Mouse (Mus musculus) thymus, postnatal 14 days (tissue): ENCODE results near the gene Rab3a.

Experiments
- DNase-seq: peaks from one replicate; pipeline ENCODE4 v3.0.0; 2021

The Rab3a gene

GRCm38 (mm10) chr8:70760350-70760749 is 5.9 kb downstream of the Rab3a start:
- DNase-seq, result peak; percentile 54

DNA sequence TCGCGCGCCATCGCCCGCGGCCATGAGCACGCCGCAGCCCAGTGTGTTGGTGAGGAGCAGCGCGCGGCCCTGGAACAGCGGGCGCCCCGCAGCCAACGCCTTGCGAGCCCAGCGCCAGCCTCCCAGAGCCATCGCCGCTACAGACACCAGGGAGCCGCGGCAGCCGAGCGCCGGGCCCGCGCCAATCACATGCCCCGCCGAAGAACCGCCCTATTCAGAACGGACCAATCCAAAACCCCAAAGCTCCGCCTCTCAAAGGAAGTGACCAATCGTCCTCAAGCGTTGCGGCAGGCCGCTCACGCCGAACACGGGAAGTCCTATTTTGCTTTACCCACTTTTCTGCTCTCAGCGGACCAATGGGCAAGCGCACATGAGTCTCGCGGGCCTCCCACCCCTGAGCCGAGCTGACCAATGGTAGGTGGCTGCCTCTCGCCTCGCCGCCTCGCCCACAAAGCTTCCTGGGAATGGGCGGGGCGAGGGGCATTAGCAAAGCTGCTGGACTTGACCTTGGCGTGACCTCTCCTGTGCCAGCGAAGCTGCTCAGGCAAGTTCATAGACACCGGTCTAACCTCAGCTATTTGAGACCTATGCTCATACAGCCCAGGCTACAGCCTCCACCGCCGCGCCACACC is 6.4 kb downstream of the Rab3a start, which contains the start of gene Mpv17l2:
Gene Mpv17l2, minus strand, starts transcription at position 172 of the 632 bp plus-strand sequence.
- peak; percentile 95 for DNase-seq

DNA sequence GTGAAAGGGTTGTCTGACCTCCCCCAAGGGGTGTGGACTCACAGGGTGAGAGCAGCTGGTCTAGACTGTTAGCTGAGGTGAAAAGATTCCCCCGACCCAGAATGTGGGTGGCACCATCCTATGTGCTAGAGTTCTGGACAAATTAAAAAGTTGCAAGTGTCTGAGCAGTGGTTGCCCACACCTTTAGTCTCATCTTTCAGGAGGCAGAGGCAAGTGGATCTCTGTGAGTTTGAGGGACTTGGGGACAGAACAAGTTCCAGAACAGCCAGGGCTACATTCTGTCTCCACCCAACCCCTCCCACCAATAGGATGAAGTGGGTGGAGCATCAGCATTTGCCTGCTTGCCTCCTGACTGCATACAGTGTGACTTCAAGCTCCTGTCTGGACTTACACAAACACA is 7.6 kb downstream of the Rab3a start:
- no peak for DNase-seq

- DNase-seq, result peak; percentile 84
Measured at GRCm38 (mm10) chr8:70763354-70763753, 8.9 kb downstream of the Rab3a start.

- DNase-seq, result no peak
Measured at GRCm38 (mm10) chr8:70764026-70764425, 9.5 kb downstream of the Rab3a start.

DNA sequence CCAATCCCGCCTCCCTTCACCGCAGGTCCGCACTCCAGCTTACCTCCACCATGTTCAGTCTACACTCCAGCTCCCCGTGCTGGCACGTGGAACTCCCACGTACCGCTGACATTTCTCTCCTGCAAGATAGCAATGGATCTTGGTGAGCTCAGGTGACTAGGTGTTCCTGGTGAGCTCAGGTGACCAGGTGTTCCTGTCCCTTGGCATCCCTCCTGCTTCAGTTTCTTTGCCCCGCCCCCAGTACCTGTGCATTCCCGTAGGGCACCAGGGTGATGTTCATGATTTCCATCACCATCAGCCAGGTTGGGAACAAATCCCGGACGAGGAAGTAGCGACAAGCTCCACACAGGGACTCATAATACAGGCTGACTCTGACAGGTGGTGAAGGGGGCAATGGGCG is 10.2 kb downstream of the Rab3a start:
- DNase-seq, result no peak

DNA sequence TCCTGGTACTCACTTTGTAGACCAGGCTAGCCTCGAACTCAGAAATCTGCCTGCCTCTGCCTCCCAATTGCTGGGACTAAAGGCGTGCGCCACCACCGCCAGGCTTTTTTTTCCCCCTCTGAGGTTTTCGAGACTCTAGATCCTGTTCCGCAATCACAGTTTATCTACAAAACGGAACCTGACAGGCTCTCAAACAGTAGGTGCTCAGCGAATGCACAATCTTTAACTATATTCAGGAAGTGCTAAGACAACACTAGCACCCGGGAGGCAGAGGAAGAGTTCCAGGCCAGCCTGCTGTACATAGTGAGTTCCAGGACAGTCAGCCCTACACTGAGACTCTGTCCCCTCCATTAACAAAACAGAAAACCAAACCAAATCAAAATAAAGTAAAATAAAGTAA is 10.8 kb downstream of the Rab3a start:
- DNase-seq, result no peak

DNA sequence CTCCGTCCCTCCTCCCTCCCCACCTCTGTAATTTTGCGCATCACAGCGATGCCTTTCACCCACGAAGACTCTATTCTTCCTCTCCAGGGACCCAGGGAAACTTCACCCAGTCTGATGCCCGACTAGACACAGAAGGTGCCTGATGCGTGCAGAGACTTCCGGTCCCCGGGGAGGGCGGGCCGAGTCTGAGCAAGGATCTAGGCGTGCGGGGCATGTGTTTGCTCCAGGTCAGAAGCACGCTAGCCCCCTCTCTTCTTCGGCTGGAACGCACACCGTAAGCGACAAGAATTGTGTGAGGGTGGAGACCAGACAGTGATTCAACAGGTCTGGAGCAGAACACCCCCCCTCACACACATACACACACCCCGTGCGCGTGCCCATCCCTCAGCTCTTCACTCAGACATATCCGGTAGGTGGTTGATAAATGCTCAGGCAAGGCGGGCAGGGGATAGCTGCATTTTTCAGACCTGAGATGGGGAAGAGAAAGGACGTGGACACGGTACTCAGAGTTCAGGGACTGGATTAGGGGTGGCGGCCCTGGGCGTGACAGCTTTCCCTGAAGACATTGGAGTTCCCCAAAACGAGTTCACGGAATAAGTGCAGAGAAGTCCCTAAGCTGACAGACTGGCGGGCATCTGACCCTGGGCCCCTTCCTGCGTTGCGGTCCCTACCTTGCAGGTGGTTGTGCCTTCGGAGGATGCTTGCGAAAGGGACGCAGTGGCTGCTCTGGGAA is 11.5 kb downstream of the Rab3a start:
- peak; percentile 80 for DNase-seq

DNA sequence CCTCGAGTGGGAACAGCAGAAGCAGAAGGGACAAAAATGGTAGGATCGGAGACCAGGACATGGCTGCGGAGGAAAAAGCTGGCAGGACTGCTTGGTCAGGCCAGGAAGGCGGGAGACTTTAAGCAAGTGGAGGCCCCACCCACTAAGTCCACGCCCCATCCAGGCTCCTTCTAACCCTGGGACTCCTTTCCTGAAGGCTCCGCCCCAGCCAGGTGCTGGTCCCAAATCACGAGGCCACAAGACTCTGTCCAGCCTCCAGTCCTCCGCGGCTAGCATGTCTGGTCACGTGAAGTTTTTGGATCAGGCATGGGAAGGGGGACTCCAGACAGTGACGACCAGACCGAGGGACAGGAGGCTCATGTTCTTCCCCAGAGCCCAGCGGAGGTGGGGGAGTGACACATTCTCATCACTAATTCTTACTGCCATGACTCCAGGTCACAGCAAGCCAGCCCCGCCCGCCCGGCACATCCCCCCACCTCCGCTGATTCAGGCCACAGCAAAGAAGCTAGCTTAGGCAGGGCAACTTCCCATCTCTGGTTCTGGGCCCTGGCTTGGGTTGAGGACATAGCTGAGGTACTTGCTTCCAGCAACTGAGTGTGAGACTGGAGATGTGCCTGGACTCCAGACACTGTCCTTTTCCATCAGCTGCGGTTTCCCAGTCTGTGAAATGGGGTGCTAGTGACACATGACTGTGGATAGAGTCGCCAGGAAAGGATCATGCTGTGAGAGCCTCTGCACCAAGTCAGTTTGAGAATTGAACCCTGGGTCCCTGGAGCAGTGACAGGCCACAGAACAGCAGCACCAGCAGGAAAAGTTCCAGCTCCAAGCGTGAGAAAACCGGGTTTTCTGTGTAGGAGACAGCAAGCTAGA is 12.3 kb downstream of the Rab3a start:
- no peak for DNase-seq

DNA sequence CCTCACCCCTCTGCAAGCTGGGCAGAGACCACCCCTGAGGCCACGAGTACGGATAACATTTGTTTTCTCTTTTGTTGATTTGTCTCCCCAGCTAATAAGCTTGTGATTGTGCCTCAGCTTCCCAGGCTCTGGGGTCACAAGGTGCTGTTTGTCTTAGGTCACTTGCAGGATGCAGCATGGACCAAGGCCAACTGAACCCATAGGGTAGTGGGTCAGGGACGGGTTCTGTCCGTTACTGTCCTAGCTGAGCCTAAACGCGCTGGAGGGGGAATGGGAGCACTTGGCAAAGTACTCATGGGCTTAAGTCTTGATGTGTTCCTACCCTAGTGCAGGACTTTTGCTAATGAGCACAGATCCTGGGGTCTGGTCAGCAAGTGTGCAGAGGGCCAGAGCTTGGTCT is 13.0 kb downstream of the Rab3a start:
- no peak for DNase-seq

GRCm38 (mm10) chr8:70768231-70768776 is 13.8 kb downstream of the Rab3a start:
- DNase-seq, result no peak

DNA sequence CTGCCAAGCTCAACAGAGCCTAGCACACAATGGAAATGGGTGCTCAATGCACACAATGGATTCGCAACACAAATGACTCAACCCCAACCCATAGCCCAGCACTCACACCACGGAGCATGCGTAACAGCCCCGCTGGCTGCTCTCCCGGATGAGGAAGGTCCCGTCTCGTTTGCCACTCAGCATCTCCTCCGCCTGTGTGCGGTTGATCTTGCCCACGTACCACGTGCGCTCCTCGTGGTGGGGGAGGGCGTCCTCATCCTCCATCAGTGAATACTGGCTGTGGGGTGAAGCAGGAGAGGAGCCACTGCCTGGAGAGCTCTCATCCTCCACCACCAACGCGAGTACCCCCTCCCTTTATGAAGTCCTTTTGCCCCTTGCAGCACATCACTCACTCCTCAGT is 14.5 kb downstream of the Rab3a start:
- no peak for DNase-seq

DNA sequence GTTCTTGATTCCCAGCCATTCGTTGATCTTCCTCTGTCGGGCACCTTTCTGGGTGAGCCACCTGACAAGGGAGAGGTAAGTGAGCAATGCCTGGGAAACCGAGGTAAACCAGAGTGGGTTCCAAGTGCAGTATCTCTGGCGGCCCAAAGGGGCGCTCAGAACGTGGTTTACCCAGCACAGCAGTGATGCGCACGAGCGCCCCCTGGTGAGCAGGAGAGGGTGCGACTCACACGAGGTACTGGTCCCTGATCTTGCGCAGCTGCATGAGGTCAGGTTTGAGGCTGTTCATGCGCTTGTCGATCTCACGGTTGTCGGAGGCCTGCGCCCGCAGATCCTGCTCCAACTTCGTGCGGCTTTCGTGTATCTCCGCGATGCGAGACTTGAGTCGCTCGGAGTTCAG is 14.9 kb downstream of the Rab3a start:
- peak; percentile 99 for DNase-seq

- no peak for DNase-seq
Measured at GRCm38 (mm10) chr8:70769858-70770257, 15.4 kb downstream of the Rab3a start.

- DNase-seq, result no peak
Measured at GRCm38 (mm10) chr8:70770748-70771147, 16.3 kb downstream of the Rab3a start.

- DNase-seq, result no peak
Measured at GRCm38 (mm10) chr8:70771217-70771616, 16.7 kb downstream of the Rab3a start.

DNA sequence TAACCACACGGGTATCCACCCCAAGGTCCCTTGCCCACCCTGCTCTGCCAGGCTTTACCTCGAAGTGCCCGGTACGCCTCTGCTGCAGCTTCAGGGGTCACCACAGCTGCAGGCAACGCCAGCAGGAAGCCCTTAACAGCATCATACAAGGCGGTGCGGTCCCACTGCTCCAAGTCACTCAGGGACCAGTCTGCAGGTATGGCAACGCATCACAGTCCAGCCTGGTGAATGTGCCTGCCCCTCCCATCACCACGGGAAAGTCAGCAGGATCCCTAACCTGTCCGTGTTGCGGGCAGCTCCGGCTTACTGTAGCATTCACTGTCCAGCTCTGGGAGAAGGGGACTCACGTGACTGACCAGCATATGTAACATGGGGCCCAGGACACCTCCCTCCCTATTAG is 17.6 kb downstream of the Rab3a start:
- no peak for DNase-seq

GRCm38 (mm10) chr8:70772890-70773289 is 18.4 kb downstream of the Rab3a start:
- DNase-seq, result no peak

DNA sequence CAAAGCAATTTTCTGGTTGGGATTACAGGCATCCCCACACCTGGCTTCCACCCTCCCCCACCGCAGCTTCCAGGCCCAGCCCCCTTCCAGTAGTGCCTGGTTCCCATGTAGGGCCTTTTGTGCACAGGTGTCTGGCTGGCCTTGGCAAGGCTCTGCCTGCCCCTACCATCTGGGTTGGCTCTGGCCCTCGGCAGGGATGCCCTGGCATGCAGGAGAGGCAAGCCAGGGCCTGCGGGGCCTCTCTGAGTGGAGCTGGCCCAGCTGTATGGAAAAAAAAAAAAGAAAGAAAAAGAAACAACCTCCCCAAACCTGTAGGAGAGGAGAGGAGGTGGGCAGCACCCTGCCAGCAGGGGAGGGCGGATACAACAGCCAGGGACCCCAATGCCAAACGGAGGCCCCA is 18.9 kb downstream of the Rab3a start:
- DNase-seq, result no peak

DNA sequence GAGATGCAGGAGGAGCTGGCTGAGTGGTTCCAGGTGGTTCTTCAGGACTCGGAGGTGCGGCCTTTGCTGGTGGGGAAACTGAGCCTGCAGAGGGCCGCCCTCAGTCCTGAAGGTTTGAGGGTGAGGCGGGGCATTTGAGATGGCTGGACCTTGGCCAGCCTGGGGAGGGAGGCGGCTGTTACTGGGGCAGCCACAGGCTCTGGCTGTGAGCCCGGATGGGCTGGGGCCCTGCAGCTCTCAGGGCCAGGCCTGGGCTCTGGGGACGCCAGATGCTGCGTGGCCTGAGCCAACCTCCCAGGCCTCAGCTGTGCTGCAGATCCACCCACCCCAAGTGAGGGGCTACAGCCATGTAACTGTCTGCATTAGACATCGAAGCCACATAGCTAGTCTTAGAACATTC is 19.4 kb downstream of the Rab3a start:
- no peak for DNase-seq

DNA sequence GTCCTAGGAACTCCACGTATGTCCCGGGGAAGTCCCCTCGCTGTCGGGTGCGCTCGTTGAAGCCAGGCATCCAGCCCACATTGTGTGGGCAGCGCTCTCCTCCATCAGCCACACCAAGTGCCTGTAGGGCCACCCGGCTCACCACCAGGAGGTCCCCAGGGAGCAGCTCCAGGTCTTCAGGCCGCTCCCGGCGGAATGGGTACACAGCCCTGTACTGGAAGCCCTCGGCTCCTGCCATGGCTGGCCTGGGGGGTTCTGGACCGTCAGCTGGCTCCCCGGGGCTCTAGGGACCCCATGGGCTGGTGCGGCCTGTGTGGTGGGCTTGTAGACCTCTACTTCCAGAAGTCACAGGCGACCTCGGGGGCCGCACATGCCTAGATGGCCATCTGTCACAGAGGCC is 20.3 kb downstream of the Rab3a start:
- DNase-seq, result no peak

DNA sequence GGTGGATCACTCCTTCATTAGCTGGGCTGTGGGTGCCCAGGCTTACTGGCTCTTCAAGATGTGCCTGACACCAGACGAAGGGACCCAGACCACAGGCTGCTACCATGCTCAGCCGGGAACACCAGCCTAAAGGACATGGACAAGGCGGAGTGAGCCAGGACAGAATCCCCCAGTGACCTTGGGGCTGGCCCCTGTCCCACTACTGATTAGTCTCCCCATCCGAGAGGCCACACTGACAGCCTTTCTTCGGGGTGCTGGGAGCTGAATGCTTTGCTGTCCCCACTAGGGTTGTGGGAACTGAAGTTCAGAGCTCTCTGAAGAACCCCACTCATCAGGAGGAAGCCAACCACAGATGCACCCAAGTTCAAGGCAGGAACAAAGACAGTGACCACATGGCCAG is 20.7 kb downstream of the Rab3a start:
- no peak for DNase-seq

DNA sequence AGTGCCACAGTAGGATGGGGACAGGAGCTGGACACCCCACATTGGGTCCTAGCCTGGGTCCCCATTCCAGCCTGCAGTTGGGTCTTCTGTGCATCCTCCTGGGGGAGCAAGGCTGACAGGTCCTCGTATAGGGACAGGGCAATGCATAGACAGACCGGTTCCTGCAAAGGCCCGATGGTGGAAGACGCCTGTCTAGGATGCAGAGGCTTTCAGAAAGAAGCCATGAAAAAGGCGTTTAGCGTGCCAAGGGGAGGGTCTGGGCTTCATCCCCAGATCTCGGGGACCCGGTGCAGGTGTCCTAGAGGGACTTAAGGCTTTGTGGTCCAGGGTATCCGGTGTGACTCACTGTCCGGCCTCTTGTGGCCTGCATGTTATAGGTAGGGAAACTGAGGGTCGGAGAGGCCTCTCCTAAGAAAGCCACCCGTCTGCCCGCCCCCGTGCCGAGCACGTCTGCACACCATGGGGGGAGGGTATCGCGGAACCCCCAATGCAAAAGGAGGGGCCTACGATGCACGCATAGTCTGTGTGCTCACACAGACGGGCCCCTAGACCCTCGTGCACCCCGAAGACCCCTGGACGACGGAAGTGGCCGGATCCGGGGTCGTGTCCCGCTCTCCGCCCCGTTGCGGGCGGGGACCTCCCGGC is 21.5 kb downstream of the Rab3a start:
- DNase-seq, result no peak
